Mouse (Mus musculus) kidney, adult 2 months (tissue): Measurements from ENCODE around the gene Fuz.

Experiments
- CTCF ChIP-seq: fragments of 200-500 bp; conservative IDR thresholded peaks from 2 replicates; pipeline ENCODE4 v1.5.1; 2011; ENCODE audit warnings: low read depth, mild to moderate bottlenecking, control low read depth, low read length, moderate library complexity, mixed read lengths; ENCODE audit not compliant: insufficient read depth, insufficient read length
- POLR2A ChIP-seq: fragments of 200-500 bp; IDR thresholded peaks from one replicate; pipeline ENCODE4 v1.6.1; 2011; ENCODE audit warnings: low read depth, low read length, control low read depth

DNA sequence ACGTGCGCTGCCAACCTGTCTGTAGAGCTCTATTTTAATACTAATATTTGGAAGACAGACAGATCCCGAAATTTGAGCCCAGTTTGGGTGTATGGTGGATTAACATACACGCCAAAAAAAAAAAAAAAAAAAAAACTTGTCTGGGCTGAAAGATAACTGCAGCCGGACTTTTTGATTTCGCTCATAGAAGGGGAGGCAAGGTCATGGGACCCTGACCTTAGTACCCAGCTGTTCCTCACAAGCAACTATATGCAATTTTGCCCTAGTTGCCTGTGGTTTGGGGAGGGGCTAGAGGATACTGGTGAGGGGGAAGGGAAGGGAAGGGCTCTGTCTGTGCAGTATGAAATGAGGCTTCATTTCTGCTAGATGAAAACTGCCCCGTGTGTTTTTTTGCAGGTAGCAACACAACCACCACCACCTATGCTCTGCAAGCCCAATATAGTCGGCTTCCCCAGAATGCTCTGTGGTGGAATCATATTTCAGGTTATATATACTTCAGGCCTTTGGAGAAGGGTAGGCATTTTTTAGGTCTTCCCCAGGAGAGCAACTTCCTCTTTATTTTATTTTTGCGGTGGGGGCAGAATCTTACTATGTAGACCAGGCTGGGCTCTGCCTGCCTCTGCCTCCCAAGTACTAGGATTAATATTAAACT, 39.5 kb upstream of the Fuz start:
- TF ChIP-seq CTCF (no peak), POLR2A (no peak)
